Mouse (Mus musculus): Measurements from ENCODE around the gene Akap8.

- TF ChIP-seq TCF3 (IDR thresholded peaks at IDR 0.05; ENCODE audit: insufficient read length, low read depth) (no peak), POLR2A (IDR thresholded peaks at IDR 0.05; ENCODE audit: insufficient read length, low read depth) (no peak), USF1 (IDR thresholded peaks at IDR 0.05; ENCODE audit: low read depth) (no peak), MYOG (IDR thresholded peaks at IDR 0.05; ENCODE audit: control insufficient read depth in 1 of 3, insufficient read depth in 1 of 3, insufficient read length in 2 of 3, low read depth in 2 of 3) (no peak), MAX (IDR thresholded peaks at IDR 0.05; ENCODE audit: low read depth) (no peak), POLR2AphosphoS2 (IDR thresholded peaks at IDR 0.05; ENCODE audit: insufficient read length, low read depth) (no peak), E2F4 (IDR thresholded peaks at IDR 0.05; ENCODE audit: insufficient read depth) (no peak)
These were observed 40.5 kb downstream of the Akap8 start for GRCm38 (mm10) chr17:32280575-32280974.

Data from myocyte (in vitro differentiated cells).